Mouse (Mus musculus) natural killer cell, adult 2 months (primary cell): Measurements from ENCODE around the gene Hoxd13.

Source experiments
- DNase-seq, 2 experiments: peaks; one replicate each; pipeline ENCODE4 v3.0.0; 2022; ENCODE audit warnings: low spot score in 2 of 2

The Hoxd13 gene

DNA sequence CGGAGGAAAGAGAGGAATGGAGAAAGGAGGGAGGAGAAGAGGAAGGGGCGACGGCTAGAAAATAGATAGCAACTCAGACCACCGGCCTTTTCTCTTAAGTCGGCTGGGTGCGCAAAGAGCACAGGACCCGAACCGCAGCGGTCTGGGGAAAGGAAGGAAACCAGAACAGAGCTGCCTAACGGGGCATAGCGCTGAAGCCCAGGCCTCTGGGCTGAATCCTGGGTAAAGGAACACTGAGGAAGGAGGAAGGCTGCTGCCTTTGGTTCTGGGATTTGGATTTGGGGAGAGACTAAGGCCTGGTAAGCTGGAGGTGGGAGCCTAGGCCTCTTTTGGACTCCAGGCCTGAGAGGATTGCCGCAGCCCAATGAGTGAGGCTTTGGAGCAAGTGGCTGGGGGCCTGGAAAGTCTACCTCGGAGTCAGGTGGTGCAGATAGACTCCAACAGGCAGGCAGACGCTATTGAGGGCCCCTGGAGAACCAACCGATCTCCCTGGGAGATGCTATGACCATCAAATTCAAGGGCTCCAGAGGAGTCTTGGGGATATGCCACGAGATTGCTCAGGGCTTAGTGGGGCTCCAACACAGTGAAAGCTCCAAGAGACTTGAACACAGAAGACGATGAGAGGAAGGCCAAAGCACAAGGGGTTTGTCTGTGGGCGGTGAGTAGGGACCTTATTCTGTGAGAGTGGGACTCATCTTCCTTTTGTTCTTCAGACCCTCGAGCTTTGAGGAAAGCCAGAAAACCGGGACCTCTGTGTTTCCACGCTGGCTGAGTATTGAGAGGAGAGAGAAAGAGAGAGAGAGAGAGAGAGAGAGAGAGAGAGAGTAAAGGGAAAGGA is 12.7 kb downstream of the Hoxd13 start:
- no peak for DNase-seq

DNA sequence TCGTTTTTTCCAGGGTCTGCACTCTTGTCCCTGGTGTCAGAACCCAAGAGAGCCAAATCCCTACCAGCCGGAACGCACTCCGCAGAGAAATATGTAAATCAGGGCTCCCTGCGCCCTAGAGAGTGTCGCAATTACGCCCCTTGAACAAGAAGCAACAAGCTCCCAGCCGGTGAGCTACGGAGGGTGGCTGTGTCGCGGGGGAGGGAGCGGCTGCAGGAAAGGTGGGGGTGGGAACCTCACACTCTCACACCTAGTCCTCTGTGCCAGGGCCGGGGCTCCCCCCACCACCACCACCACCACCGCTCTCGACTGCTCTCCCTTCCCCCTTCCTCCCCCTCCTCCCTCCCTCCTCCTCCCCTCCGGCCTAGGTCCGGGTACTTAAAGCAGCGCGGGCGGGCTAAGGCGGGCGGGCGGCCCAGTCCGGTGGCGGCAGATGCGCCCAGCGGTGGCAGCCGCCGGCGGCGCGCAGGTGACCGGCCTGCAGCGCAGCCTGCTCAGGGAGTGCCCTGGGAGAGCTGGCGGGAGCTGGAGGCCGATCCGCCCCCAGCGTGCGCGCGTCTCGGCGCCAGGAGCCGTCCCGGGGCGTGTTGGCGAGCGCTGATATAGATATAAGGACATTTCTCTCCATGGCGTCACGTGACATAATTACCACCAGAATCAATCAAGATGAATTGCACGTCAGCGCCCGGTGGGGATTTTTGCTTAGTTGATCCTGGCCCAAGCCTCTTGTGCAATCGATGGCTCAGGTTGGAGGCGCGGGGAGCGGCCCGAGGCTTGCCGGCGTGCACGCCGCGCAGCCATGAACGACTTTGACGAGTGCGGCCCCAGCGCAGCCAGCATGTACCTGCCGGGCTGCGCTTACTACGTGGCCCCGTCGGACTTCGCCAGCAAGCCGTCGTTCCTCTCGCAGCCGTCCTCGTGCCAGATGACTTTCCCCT is 13.8 kb downstream of the Hoxd13 start:
- no peak for DNase-seq

DNA sequence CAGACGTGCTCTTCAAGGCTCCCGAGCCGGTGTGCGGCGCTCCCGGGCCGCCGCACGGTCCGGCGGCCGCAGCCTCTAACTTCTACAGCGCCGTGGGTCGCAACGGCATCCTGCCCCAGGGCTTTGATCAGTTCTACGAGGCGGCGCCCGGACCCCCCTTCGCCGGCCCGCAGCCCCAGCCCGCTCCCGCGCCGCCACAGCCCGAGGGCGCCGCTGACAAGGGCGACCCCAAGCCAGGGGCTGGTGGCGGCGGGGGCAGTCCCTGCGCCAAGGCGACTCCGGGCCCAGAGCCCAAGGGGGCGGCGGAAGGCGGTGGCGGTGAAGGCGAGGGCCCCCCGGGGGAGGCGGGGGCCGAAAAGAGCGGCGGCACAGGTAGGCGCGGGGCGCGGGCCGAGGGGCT is 14.7 kb downstream of the Hoxd13 start:
- no peak for DNase-seq

DNA sequence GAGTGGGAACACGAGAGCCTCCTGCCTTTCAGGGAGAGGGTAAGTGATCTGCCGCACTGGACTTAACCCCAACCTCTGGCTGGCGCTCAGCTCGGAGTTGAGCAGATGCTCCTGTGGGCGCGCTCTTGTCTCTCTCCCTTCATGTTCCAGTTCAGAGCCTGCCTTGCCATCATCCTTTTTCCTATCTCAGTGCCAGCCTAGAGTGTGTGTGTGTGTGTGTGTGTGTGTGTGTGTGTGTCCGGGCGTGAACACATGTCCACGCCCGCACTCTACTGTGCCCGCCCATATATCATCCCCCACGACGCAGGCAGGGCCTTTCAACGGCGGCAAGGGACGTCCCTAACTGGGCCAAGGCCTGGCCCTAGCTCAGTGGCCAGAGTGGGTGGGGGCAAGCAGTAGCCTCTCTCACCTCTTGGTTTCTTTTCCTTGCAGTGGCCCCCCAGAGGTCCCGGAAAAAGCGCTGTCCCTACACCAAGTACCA is 15.4 kb downstream of the Hoxd13 start:
- DNase-seq = no peak

DNA sequence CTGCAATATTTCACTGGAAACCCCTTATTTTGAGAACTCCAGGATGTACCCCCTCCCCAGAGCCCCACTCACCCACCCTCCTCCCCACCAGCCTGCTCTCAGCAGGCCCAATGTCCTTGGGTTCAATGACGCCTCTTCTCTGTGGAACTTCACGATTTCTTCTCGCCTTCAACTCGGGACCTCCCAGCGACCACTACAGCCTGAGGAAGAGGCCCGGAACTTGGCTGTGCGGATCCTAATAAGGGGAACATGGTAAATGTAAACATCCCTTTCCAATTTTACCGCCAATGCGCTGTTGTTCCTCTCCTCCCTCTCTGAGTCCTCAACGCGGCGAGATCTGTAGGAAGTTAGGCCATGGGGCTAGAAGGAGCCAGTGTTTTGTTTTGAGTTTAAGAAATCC is 16.0 kb downstream of the Hoxd13 start:
- DNase-seq = no peak

DNA sequence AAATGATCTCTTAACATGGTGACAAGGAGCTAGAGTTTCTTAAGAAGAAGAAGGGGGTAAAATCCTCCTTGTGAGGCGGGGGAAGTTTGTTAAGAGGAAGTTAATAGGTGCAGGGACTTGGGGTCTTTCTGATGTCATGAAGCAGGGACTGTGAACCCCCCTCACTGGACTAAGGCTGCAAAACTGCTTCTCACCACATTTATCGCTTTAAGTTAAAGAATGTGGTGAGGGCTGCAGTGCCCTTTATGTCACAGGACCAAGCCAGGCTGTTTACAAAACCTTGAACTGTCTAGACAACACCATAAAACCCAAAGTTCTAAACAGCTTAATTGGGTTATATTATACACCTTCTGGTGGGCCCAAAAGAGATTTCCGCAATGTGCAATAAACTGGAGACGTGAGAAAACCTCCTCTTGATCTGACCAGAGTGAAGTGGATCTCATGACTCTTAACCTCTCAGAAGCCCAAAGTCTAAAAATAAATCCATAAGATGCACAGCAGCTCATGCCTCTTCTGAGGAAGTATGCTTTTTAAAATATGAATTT is 17.0 kb downstream of the Hoxd13 start:
- no peak for DNase-seq

DNA sequence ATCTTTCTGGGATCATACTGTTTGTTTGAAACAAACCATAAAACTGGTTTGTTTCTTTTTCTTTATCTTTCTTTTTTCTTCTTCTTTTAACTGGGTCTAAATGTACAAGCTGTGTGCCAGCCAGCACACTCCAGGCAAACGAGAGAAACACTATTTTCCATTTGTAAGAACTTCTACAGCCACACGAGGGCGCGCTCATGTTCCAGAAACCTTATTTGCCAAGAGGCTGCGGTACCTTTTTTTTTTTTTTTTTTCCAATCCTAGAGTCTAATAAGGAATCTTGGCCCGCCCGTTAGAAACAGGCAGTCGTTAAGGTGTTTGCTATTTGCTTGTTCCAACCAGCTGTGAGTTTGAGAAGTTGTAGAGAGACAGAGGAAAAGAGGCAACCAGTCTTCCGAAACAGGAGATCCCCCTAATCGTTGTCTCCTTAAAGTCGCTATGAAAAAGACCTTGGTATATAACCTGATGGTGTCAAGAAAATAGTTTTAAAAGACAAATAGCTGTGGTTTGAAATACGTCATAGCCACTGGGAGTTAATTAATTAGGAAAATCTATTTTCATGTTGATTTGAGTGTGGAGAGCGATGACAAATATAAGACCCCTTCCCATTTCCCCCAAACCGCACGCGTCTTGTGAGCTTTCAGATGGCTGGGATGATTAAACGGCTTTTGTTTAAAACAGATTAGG is 18.3 kb downstream of the Hoxd13 start:
- no peak for DNase-seq

DNA sequence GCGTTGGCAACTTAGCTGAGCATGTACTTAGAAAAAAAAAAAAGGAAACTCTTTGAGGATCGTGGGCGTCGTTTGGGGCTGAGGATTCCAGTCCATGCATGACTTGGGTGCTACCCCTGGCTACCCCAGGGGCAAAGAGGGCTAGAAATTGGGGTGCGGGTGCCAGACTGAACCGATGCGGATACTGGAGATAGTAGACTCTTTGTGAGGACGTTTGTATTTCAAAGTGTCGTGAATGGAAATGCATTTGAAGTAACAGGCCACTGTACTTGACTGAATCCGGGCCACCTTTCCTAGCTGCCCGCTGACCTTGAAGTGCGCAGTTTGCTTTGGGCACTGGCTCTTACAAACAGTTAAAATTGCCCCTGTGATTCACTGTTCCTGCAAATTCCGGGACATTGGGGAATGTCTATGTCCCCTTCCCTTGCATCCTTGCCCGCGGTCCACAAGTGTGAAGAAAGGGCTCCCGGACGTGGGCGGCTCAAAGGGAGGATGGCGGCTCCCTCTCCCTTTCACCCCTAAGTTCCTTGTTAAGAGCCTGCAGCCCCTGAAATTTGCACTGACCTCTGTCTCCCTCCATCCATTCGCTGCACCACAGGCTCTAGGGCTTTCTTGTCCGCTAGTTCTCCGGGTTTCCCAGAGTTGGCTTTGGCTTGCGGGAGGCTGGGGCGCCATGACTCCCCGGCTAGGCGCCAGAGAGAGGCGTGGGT is 19.0 kb downstream of the Hoxd13 start:
- DNase-seq = no peak

DNA sequence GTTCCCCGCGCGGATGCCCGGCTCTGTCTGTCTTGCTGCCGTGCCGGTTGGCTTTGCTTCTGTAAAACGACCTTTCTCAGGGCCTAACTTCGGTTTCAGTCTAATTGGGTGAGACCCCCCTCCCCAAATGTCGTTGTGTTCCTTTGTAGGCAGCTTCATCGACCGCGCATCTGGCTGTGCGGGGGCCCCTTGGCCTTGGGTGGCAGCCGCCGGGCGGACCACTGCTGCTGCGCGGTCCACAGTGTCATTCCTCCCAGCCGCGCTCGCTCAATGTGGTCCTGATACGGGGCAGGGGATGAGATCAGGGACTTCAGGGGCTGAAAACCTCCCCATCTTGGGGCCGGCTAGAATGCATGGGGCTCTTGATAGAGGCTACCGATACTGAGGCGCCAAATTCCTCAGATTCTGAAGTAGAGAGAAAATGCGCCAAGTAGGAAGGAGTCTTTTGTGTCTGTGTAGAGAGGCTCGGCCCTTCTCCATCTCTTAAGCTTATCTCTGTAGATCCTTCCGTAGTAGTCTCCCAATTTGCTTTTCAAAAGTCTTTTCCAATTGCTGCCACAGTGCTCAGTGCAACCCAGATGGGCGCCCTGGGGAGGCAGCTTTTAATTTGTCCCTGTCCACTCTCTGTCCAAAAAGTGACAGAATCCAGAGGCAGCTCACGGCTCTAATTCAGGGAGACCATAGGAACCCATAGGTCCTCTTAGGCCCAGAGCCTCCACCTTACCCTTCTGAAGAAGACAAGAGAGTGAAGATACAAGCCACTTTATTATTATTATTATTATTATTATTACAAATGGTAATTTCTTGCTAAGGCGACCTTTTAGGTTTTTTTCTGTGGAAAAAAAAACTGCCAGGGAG is 19.8 kb downstream of the Hoxd13 start:
- no peak for DNase-seq

DNA sequence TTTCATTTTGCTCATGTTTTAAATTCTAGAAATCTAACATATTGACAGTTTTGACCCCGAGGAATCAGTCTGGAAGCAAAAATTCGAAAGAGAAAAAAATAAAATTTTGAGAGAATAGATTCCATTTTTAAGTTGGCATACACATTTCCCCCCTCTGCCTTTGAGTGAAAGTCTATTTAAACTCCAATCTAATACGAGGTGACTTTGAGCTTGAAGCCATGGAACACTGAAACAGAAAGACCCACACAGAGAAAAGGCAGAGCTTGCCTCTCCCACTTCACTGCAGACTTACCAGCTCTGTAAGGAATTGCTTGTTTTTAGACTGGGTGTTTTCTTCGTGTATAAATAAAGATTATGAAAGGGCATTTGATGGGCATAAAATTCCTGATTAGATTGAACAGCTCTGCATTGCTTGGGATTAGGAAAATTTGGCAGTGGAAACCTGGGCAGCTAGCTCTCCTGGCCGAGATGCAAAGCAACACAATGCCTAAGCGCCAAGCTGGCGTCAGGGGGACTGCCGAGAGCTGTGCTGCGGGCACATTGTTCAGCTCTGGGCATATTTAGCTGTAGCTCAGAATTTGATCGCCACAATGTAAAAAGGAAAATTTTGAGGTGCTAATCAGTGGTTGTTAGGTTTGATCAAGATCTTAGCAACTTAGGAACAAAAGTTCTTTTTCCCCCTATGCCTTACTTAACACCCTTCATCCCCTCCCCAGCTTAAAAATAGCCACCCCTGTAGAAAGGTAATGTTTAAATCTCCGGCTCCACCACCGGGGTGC is 20.9 kb downstream of the Hoxd13 start:
- DNase-seq = no peak

DNA sequence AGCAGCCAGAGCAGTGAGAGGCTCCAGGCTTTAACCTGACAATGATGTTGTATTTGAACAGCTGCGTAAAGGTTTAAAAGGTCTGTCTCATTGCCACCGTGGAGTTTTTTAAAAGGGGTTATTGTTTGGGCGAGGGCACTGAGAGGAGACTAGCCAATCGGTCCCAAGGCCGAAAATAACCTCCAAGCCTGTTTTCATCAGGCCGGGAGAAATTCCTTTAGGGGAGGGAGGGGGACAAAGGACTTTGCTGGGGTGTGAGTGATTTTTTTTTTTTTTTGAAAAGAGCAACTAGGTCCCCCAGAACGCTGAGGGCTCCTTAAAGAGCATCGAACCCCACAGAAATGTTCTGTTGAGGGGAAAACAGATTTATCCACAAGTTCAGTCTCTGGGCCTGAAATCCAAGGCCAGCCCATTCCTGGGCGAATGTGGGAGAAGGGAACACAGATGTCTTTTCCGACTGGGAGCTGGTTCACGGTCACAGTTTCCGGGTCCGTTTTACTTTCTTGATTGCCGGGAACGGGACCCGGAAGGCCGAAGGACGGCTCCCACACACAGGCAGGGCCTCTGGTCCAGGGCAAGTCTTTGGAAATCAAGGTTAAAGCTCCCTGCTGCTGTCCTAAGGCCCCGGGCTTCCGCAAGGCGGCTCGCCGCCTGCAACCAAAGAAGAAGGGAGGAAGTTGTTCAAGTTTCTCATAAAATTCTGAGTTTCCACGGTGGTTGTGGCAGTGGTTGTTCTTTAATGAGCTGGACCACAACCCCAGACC is 21.6 kb downstream of the Hoxd13 start:
- DNase-seq = no peak

DNA sequence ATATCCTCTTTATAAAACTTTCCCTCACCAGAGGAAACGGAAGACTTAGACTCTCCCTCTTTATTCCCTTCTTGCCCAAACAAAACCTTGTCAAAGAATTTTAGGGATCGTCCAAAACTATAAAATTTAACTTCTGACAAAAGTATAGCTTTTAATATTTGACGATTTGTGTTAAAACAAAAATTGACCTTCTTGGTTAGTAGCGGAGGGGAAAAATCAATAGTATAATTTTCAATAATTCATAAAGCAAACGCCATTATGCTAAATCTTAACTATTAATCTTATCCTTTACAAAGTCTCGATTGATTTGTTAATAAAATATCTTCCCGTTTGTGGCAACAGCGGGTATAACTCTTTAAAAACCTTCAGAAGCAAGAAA is 22.2 kb downstream of the Hoxd13 start:
- no peak for DNase-seq

DNA sequence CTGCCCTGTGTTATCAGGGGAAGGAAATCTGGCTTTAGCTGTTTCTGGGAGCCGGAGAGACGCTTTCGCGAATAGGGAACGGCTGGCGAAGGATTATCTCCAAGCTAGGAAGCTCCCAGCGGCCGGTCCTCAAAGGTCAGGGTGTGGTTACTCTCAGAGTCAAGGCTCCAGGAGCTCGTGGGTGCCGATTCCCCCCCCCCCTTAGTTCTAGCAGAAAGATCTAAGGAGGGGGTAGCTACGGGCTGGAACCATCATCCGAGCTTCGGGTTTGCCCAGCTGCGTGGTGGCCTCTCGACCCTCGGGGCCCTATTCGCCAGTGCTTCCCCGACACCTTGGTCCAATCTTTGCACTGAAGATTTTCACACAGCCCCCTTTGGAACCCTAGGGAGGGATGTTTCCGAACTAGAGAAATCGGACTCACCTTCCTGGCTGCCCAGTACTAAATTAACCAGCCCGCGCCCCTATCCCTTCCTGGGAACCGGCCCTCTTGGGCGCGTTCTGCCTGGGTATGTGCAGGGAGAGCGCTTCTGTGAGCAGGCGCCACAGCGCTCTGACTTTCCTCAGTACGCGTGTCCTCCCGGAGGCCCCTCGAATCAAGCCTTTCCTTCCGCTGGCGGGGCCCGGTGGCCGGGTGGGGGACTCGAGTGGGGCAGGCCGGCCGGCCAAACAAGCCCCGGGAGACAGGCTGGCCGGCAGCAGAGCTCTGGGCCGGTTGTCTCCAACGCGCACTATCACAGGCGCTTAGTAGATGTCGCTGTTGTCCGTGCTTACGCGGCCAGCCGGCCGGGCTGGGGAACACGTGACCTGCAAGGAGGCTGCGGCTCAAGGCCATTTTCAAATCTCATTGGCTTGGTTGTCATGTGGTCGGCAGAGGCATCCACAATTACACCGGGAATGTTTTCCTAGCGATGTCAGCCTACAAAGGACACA is 23.2 kb downstream of the Hoxd13 start, which contains the start of gene Hoxd10:
Gene Hoxd10, plus strand, starts transcription at position 903 of the 930 bp plus-strand sequence.
- no peak for DNase-seq

DNA sequence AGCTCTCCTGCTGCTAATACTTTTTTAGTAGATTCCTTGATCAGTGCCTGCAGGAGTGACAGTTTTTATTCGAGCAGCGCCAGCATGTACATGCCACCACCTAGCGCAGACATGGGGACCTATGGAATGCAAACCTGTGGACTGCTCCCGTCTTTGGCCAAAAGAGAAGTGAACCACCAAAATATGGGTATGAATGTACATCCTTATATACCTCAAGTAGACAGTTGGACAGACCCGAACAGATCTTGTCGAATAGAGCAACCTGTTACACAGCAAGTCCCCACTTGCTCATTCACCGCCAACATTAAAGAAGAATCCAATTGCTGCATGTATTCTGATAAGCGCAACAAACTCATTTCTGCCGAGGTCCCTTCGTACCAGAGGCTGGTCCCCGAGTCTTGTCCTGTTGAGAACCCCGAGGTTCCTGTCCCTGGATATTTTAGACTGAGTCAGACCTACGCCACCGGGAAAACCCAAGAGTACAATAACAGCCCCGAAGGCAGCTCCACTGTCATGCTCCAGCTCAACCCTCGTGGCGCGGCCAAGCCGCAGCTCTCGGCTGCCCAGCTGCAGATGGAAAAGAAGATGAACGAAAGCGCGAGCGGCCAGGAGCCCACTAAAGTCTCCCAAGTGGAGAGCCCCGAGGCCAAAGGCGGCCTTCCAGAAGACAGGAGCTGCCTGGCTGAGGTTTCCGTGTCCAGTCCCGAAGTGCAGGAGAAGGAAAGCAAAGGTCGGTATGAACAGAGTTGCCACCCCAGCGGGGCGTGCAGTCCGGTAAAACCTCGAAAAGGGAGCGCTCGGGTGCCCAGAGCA is 24.1 kb downstream of the Hoxd13 start:
- no peak for DNase-seq

DNA sequence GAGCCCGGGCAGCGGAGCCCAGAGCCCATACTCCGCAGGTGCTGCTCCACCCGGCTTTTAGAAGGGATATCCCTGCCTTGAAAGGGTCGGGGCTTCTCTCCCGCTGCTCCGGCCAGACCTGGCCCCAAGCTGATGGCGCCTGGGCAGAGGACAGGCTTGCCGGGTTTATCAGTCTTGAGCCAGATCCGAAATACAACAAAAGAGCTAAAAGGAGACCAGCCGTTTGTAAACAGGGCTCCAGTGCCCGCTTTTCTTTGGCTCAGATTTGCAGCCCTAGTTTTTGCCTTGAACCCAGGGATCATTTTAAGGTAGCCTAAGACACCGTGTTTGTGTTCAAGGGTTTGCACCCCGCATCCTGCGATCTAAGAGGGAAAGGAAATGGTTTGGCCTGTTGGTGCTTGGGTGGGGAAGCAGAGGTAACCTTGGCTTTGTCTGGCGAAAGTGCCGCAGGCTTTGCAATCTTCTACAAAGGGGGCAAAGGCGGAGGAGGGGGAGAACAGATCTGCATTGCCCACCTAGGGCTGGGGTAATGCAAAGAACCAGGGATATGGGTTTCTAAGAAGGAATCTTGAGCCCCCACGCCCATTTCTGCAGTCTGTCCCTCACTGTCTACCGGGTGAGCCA is 24.8 kb downstream of the Hoxd13 start:
- no peak for DNase-seq

DNA sequence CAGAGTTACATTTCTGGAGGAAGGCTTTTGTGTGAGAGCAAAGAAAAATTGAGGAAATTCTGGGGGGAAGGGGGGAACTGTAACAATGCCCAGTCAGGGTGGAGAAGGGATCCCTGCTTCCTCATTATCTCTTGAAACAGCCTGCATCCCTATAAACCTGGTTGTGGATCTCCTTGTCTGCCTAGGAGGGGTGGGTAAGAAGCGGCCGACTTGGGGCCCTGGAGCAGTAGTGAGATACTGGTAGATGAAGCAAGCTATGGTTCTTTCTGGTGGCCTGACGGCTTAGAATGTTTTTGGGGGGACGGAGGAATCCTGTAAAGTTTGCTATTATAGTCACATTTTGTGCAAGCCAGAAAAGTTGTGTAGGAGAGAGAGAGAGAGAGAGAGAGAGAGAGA is 25.3 kb downstream of the Hoxd13 start:
- DNase-seq = no peak
